Mouse (Mus musculus) cerebellum, adult 2 months (tissue): Measurements from ENCODE around the gene Strn4. TPM values are rescaled to one million over a fixed set of nuclear protein-coding genes. Genes with fewer than 3 reads are reported as not detected.

ENCODE experiments used
- DNase-seq, 2 experiments: peaks; one replicate each; pipeline ENCODE4 v3.0.0; 2021
- H3K27ac ChIP-seq: fragments of 200-500 bp; 2 replicates; pipeline ENCODE4 v1.5.1; 2012; ENCODE audit warnings: low read length, control low read depth, inconsistent platforms; ENCODE audit not compliant: insufficient read depth
- H3K27me3 ChIP-seq: fragments of 200-500 bp; 2 replicates; pipeline ENCODE4 v1.6.1; 2012; ENCODE audit warnings: inconsistent platforms, mild to moderate bottlenecking, low read length, moderate library complexity; ENCODE audit not compliant: control insufficient read depth, insufficient read depth
- H3K4me1 ChIP-seq: fragments of 200-500 bp; 2 replicates; pipeline ENCODE4 v1.6.1; 2011; ENCODE audit warnings: low read length; ENCODE audit not compliant: control insufficient read depth, insufficient read depth
- H3K4me3 ChIP-seq: fragments of 200-500 bp; replicated peaks from 2 replicates; pipeline ENCODE3; 2011; ENCODE audit warnings: mild to moderate bottlenecking, low read depth, low read length, control low read depth; ENCODE audit not compliant: insufficient read depth
- CTCF ChIP-seq: fragments of 200-500 bp; IDR thresholded peaks from 2 replicates; pipeline ENCODE4 v1.5.1; 2011; ENCODE audit warnings: low read depth, mild to moderate bottlenecking, control low read depth, low read length, moderate library complexity, borderline replicate concordance; ENCODE audit not compliant: insufficient read depth
- POLR2A ChIP-seq: fragments of 200-500 bp; IDR thresholded peaks from 2 replicates; pipeline ENCODE4 v1.6.1; 2011; ENCODE audit warnings: low read length, control low read depth, borderline replicate concordance; ENCODE audit not compliant: insufficient read depth
- WGBS: fragments of 180-500 bp; shearing (Covaris S2); methylation state at CpG from one replicate; pipeline ENCODE4 v1.1.7; 2018; 5-methylcytosine and 5-hydroxymethylcytosine counted together
- polyA plus RNA-seq: library from polyadenylated mRNA; depleted of rRNA; stranded (reverse); fragments of >200 nt; gene quantifications from 2 replicates; pipeline ENCODE4 v1.2.3, GENCODE M21; 2012

Strn4 gene
- polyA plus RNA-seq, 1 experiment = 160 TPM

GRCm38 (mm10) chr7:16807936-16808335 is 7.8 kb upstream of the Strn4 start:
- no peaks in the 10 kb centered on the region for H3K4me1 ChIP-seq
- no peak for DNase-seq
- 87% methylated on average over 9 of the region's 9 CpGs for WGBS
- no peak overlapping the region for H3K4me3 ChIP-seq
- TF ChIP-seq POLR2A (no peak), CTCF (peak; percentile 10; the same call in 1 of the 2 replicates)
- no peak overlapping the region for H3K27ac ChIP-seq
- no peaks in the 10 kb centered on the region for H3K27me3 ChIP-seq

DNA sequence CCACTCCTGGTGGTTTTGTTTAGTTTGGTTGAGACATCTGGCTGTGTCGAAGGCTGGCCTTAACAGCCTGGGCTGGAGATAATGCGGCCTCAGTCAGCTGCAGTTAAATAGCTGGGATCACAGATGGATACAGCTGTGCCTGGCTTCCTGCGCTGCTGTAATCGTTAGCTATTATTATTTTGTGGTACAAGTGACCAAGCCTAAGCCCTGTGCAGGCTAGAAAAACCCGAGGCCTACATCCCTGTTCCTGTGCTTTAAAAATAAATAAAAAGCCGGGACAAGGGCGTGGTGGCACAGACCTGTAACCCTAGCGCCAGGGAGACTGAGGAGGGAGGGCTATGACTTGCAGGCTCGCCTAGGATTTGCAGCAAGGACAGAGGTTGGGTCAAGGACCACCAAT is 7.0 kb upstream of the Strn4 start:
- Histone ChIP-seq H3K4me1 (no peaks in the 10 kb centered on the region), H3K4me3 (no peak overlapping the region), H3K27ac (no peak overlapping the region), H3K27me3 (no peaks in the 10 kb centered on the region)
- DNase-seq = no peak
- 87% methylated on average over 9 of the region's 9 CpGs for WGBS
- TF ChIP-seq POLR2A = no peak
- TF ChIP-seq CTCF = no peak

DNA sequence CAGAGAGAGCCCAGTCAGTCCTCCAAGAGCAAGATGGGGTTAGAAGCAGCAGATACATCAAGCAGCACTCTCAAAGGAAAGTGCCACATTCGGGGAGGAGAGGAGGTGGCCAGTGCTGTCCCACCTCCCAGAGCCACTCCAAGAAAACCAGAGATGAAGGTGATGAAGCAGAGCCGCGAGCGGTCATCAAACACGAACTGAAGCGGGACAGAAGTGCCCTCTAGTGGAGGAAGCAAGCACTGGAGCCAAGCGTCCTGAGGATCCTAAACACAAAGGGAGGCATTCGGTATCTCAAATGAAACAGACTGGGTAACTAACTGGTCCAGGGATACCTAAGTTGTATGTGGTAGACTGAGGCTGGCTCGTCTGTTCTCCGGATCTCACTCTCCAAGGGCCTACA is 6.0 kb upstream of the Strn4 start:
- 14% methylated on average over 10 of the region's 10 CpGs for WGBS
- peak; percentile 70 to 83 for DNase-seq
- no peaks in the 10 kb centered on the region for H3K4me1 ChIP-seq
- TF ChIP-seq CTCF = peak; percentile 86
- no peak for TF ChIP-seq POLR2A
- no peak overlapping the region for H3K4me3 ChIP-seq
- no peak overlapping the region for H3K27ac ChIP-seq
- H3K27me3 ChIP-seq = no peaks in the 10 kb centered on the region

GRCm38 (mm10) chr7:16810399-16810919 is 5.2 kb upstream of the Strn4 start:
- Histone ChIP-seq H3K27ac (no peak overlapping the region), H3K27me3 (no peaks in the 10 kb centered on the region), H3K4me1 (no peaks in the 10 kb centered on the region; the same call in 1 of the 2 replicates), H3K4me3 (peak overlapping the region; percentile 48)
- no peak for DNase-seq
- no peak for TF ChIP-seq CTCF
- 72% methylated on average over 28 of the region's 28 CpGs for WGBS

DNA sequence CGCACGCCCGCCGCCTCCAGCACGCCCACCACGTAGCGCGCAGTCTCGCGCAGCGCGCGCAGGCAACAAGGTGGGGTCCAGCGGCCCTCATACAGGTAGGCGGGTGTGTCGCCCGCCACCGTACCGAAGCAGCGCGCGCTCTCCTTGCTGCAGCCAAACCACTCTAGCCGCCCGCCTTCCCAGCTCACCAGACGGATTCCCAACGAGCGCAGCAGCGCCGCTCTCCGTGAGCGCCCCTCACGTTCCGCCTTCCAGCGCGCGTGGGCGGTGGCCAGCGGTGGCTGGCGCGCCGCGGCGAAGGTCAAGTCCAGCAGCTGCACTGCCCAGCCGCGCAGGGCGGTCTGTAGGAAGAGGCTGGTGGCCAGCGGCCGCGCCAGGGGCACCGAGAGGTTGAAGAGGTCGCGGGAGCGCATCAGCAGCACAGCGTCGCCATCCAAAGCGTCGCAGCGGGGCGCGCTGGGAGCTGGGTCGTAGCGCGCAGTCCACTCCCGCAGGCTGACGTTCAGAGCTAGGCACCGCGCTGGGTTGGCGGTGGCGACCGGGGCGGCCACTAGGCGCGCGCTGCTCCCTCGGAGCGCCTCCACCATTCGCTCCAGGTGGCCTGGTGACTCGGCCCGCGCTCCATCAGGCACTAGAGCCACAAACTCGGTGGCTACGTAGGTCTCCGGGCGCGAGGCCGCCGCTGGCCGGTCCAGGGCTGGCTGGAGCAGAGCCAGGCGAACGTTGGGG is 4.6 kb upstream of the Strn4 start:
- 13% methylated on average over 86 of the region's 90 CpGs for WGBS
- H3K4me3 ChIP-seq = peak overlapping the region; percentile 48
- no peaks in the 10 kb centered on the region for H3K27me3 ChIP-seq
- peak overlapping the region; percentile 14; the same call in 1 of the 2 replicates for H3K27ac ChIP-seq
- TF ChIP-seq POLR2A = no peak
- TF ChIP-seq CTCF = peak; percentile 11; the same call in 1 of the 2 replicates
- DNase-seq = peak; percentile 56 to 69
- no peaks in the 10 kb centered on the region; the same call in 1 of the 2 replicates for H3K4me1 ChIP-seq

DNA sequence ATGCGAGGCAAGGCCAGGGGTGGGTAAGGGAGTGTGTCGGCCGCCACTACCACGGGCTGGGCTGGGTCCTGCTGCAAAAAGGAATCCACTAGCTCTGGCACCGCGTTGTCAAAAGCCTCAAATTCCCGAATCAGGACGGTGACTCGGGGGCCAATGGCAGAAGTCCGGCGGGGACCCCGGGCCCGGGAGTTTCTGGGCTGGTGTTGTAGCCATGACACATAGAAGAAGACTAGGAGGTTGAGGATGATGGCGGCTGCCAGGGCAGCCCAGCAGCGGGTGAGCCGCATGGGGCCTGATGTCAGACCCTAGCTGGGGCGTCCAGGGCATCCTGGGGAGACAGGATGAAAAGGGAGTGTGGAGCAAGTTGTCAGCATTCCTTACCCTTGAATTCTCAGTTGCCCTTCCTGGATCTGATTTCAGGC is 4.0 kb upstream of the Strn4 start:
- no peaks in the 10 kb centered on the region; the same call in 1 of the 2 replicates for H3K4me1 ChIP-seq
- WGBS = 21% methylated on average over 17 of the region's 17 CpGs

GRCm38 (mm10) chr7:16812505-16812904 is 3.2 kb upstream of the Strn4 start:
- H3K4me1 ChIP-seq = no peaks in the 10 kb centered on the region; the same call in 1 of the 2 replicates
- H3K27ac ChIP-seq = no peak overlapping the region
- TF ChIP-seq CTCF = no peak
- no peak for TF ChIP-seq POLR2A
- DNase-seq = no peak
- no peaks in the 10 kb centered on the region for H3K27me3 ChIP-seq
- WGBS = 70% methylated on average over 2 of the region's 2 CpGs
- no peak overlapping the region for H3K4me3 ChIP-seq

More for the DNA sequence above, 4.0 kb upstream of the Strn4 start:
- Histone ChIP-seq H3K4me3 (peak overlapping the region; percentile 48), H3K27me3 (no peaks in the 10 kb centered on the region), H3K27ac (no peak overlapping the region)
- DNase-seq = no peak
- TF ChIP-seq POLR2A (no peak), CTCF (no peak)

- peak in 1 of 2 experiments; percentile 86 for DNase-seq
- no peak for TF ChIP-seq CTCF
- peak; percentile 44; the same call in 1 of the 2 replicates for TF ChIP-seq POLR2A
- H3K27ac ChIP-seq = peak overlapping the region; percentile 81
- no peaks in the 10 kb centered on the region for H3K27me3 ChIP-seq
- peak overlapping the region; percentile 90 for H3K4me3 ChIP-seq
- under 1% methylated on average over 51 of the region's 55 CpGs for WGBS
- peaks cover 24% of the 10 kb centered on the region for H3K4me1 ChIP-seq
These were observed 387 bp downstream of the Strn4 start for GRCm38 (mm10) chr7:16816078-16816474.
